Mouse (Mus musculus): ENCODE measurements at regions not wholly inside any gene's neighbourhood (a gene's known extent, or its start where the extent isn't known, plus 50 kb on each side); places are given as distances from the start of the nearest gene placed in this dataset.

DNA sequence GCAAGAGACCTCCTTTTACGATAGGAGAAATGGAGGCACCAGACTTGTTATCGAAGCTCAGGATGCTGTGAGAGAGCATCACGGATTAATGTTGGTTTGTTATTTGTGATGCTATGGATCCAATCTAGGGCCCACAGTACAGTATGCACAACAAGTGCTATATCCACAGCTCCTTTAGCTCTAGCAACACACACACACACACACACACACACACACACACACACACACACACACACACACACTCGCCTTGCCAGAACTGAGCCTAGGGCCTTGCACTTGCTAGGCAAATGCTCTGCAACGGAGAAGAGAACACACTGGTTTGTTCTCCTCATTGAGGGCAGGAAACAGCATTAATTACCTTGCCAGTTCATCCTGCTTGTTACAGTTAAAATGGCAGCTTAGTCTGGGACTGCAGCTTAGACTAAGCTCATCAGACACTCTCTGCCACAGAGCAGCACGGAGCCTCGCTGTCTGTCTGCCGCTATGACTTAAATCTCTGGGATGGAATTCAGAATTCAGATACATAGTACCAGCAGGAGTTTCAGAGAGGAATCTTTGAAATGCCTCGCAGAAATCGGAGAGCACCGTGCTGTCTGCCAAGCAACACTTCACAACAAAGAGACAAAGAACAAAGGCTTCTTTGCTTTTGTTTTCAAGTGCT lies 285.0 kb downstream of the Rngtt start:
- no peak for DNase-seq (ENCODE audit: low spot score in 2 of 2)

DNA sequence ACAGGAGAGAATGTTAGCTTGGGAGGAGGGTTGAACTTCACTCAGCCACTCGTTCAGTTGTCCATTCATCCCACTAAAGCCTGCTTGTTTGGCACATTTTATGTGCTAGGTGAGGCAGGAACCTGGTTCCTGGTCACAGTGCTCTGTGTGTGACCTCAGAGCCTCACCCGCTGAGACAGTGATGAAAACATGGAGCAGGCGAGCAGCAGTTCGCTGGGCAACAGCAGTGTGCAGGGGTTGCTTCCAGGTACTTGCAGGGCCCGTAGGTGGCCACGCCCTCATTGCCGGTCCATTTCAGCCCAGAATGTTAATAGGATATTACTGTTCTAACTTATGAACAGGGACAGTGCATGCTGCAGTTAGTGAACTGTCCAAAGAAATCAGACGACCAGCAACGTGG lies 285.7 kb downstream of the Rngtt start:
- DNase-seq (ENCODE audit: low spot score in 2 of 2), result no peak

GRCm38 (mm10) chr4:33599966-33600365 lies 289.9 kb downstream of the Rngtt start:
- DNase-seq (ENCODE audit: low spot score in 2 of 2), result no peak

DNA sequence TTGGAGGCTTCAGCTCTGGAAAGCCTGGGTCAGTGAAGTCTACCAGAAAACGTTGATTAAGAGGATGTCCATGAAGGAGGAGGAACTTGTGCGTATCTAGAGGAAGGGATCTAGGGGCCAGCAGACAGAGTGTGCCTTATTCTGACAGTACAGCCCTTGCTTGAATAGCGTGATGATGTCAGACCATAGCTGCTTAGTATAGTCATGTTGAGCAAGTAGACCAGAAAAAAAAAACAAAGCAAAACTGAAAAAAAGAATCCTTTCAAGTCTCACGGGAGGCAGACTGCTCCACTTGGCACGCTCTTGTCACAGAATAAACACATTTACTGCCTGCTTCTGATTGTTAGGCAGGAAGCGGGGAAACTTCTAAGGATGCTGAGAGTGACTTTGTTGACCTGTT lies 290.7 kb downstream of the Rngtt start:
- DNase-seq (ENCODE audit: low spot score in 2 of 2), result no peak

- no peak for DNase-seq (ENCODE audit: low spot score in 2 of 2)
Measured at GRCm38 (mm10) chr4:33604636-33605035, 294.5 kb downstream of the Rngtt start.

DNA sequence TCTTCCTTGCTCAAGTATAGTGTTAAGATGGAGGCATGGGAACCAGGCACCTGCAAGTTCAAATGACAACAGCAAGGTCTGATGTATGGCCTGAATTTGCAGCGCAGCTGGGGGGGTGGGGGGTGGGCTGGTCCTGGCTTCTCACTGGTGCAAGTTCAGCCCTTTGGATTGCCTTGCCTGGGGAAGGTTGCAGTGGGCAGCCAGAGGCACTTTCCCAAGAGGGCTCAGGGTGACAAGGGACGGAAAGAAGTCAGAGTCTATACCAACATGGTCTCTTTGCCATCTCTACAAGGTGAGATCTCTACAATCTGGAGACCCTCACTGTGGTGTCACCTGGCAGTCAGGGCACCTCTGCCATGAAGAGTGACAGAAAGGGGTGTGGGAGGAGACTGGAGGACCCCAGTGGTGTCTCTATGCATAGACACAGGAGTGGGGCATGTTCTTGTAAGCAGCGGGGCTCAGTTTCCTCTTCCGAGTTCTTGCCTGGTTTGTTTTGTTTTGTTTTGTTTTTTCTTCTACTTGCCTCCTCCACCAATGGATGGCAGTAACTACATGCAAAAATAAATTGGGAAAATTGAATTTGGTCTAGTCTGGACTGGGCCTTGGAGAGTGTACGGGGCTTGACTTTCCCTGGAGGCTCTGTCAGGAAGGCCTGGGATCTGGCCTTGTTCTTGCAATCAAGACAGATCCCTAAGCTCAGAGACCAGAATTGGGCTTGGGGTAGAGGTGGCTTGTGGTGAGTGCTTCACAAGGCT lies 284.4 kb upstream of the Cnr1 start:
- no peak for DNase-seq (ENCODE audit: low spot score in 2 of 2)

DNA sequence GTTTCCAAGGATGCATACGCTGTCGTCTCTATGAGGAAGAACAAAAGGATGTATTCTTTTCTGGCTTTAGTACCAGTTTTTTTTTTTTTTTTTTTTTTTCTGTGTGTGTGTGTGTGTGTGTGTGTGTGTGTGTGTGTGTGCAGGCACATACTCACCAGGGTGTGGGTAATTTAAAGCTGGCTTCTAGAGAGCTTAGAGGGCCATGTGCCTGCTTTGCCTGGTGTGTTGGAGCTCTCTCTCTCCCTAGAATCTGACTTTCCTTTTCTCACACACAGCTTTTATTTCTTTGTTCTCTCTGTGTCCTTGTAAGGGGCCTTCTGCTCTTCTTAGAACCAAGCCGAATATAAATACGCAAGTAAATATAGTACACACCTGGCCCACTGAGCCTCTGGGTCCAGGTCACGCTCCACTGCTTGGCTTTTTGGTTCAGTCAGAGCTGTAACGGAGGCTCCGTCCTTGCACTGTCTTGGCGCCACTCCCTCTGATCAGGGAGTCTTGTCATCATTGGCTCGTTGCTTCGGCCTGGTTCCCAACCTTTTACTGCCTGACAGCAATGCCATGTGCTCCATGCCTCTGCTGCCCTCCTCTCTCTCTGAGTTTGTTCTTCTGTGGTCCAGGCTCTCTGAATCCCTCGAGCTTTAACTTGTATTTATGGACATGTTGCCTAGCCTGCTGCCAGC lies 283.7 kb upstream of the Cnr1 start:
- DNase-seq (ENCODE audit: low spot score in 2 of 2), result no peak

GRCm38 (mm10) chr4:33641883-33642282 lies 282.5 kb upstream of the Cnr1 start:
- DNase-seq (ENCODE audit: low spot score in 2 of 2), result no peak

DNA sequence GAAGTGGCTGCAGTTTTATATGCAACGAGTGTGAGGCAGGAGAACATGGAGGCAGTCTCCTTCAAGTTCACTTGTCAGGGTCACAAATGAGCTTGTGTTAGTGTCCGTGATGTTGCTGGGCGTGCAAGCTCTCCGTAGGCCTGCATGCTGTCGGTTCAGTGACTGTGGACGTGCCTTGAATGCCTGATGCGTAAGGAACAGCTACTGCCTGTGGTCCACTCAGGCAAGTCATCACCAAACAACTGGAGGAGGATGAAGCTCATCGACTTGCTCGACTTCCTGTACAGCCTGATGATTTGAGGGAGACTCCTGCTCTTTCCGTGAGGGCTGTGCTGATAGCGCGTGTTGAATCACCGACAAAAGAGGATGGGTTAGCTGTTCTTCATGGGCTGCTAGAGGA lies 281.9 kb upstream of the Cnr1 start:
- no peak for DNase-seq (ENCODE audit: low spot score in 2 of 2)

DNA sequence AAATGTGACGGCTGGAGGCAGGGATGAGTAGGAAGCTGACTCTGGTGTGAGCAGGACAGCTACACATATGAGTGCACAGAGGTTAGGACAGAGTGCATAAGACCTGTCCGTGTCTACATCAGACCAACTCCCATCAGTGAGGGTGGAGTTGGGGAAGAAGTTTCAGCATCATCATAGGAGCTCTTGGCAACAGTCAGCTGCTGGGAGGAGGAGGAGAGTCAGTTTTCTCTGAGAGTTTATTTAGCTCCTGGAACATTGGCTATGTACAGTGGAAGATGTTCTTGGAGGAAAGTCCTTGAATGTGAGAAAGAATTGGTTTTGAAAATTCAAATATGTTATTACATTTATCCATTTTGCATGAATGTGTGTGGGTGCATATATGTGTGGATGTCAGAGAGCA lies 279.2 kb upstream of the Cnr1 start:
- no peak for DNase-seq (ENCODE audit: low spot score in 2 of 2)

GRCm38 (mm10) chr4:33651292-33651691 lies 273.1 kb upstream of the Cnr1 start:
- no peak for DNase-seq (ENCODE audit: low spot score in 2 of 2)

DNA sequence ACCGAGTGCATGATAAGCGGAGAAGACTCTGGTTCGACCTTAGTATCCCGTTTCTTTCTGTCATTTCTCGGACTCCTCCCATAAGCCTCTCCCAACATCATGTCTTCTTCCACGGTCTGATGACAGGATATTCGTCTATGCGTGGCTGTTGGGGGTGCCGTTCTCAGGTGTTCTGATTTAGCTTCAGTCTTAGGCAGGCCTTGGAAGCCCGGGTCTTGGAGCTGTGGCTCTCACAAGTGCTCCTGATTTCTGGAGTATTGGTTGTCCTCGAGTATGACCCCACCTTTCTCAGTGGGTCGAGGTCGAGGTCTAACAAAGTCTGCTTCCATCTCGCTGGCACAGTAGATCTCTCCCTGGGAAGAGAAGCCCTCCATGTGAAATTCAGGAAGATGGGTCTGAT lies 264.6 kb upstream of the Cnr1 start:
- no peak for DNase-seq (ENCODE audit: low spot score in 2 of 2)

DNA sequence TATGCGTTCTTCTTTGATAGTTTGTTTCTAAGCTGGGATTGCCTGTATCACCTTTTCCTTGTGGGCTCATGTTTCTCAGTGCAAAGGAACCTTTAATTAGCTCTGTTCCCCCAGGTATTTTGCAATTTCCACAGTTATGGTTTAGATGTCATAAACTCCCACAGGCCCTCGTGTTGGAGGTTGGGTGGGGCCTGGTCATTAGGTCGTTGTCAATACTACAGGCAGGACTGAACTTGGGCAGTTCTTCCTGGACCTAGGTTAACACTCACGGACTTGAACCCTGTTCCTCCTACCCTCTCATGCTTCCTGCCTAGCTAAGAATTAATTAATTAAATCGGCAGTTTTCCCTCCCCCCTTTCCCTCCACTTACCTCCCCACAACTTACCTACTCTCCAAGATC lies 263.8 kb upstream of the Cnr1 start:
- no peak for DNase-seq (ENCODE audit: low spot score in 2 of 2)

DNA sequence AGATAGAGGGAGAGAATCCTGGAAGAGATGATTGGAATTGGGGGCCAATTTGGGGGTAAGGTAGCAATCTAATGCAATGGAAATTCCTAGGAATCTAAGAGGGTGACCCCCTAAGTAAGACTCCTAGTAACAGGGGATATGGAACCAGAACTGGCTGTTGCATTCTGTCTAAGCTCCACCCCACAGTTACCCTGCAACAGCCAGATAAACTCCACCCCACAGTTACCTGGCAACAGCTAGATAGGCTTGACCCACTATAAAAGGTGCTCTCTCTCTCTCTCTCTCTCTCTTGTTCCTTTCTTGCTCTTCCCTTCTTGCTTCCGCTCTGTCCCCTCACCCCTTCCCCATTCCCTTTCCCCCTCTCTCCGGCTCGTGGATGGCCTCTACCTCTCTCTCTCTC lies 262.5 kb upstream of the Cnr1 start:
- DNase-seq (ENCODE audit: low spot score in 2 of 2), result no peak

GRCm38 (mm10) chr4:33662965-33663364 lies 261.4 kb upstream of the Cnr1 start:
- DNase-seq (ENCODE audit: low spot score in 2 of 2), result no peak

DNA sequence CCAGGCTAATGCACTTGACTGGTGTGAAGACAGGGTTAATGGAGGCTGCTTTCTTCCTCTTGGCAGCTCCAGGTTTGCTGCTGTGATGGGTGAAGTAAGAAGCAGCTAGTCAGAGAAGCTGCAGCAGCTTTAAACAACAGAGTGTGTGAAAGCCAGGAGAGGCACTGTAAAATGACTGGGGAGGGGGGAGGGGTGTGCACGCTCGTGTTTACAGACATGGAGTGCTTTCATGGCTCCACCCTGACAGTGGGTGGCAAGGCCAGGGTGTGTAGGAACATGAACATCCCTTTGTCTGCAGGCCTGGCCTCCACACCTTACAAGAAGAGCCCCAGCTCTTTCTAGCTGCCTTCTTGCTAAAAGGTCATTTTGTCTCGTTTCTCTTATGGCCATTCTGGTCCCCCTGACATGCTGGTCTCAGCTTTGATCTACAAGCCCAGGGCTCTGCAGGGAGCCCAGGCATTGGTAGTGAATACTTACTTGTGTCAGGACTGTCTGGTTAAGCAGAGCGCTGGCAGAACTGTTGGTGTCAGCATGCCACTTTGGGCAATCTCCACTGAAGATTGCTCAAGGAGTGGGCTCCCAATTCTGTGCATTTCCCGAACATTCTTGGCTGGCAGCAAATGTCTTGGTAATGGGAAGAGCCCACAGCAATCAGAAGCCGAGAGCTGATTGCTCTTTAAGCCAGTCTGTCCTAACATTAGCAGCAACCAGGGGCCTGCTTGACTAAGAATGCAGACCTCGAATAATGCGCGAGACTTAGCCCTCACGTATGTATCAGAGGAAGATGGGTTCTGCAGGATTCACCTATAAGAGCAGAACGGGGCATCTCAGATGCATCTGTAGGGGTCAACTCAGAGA lies 260.5 kb upstream of the Cnr1 start:
- no peak for DNase-seq (ENCODE audit: low spot score in 2 of 2)

DNA sequence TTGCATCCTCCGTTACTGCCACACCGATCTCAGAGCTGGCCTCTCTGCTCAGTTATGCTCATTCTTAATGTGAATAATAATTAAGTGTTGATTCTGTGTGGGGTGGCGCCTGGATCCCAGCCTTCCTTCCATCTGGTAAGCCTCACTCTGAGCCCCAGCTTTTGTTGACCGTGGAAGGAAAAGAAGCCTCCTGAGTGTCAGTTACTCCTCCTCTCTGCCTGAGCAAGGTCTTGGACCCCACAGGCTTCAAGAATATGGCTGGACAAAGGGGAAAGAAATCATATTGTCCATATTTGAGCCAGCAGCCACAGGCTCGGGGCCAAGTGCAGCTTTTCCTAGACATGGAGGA lies 259.9 kb upstream of the Cnr1 start:
- DNase-seq (ENCODE audit: low spot score in 2 of 2), result no peak

DNA sequence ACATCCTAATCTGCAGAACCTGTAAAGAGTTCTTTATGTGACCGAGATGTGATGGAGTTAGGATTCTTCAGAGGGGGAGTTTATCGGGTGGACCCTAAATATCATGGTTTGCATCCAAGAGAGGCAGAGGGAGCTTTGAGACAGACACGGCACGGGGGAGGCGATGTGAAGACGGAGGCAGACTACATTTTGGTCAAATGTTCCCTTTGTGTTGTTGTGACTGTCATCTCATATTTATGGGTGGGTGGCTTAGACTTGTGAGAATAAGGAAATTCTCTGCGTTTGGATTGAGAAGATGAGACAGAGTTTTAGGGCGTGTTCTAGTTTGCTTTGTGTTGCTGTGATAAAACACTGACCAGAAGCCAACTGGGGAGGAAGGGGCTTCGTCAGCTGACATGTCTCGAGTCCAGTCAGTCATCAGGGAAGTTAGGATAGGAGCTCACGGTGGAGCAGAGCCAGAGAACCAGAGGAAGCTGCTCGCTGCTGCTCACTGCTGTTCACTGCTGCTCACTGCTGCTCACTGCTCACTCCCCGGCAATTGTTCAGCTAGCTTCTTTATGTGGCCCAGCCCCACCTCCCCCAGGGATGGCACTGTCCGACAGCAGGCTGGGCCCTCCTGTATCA lies 259.0 kb upstream of the Cnr1 start:
- no peak for DNase-seq (ENCODE audit: low spot score in 2 of 2)

DNA sequence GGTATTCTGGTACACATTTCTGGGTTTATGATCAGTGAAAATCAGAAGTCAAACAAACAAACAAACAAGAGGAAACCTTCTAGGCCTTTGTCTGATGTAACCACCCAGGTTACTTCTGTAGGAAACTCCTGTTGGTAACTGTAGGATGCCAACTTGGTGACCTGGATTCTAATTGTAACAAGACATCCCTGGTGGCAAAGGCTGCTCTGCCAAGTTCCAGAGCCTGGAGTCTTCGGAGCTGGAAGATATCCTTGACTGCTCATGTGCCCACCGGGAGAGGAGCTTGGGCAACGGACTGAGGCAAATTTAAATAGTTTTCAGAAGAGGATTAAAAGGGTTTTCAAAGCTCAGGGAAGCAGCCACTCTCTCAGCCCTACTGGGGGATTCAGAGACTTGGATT lies 256.0 kb upstream of the Cnr1 start:
- no peak for DNase-seq (ENCODE audit: low spot score in 2 of 2)

DNA sequence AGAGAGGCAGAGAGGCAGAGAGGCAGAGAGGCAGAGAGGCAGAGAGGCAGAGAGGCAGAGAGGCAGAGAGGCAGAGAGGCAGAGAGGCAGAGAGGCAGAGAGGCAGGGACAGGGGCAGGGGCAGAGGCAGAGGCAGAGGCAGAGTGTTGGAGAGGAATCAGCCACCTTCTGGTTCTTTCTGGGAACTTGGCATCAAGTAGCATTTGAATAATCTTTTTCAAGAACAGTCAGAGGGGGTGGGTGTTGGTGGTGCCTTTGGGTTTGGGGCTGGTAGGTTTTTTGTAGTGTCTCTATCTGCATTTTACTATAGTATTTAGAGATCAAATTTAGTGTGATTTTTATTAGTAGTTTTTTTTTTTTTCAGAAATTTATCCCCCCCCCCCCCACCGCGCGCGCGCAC lies 249.3 kb upstream of the Cnr1 start:
- no peak for DNase-seq (ENCODE audit: low spot score in 2 of 2)

DNA sequence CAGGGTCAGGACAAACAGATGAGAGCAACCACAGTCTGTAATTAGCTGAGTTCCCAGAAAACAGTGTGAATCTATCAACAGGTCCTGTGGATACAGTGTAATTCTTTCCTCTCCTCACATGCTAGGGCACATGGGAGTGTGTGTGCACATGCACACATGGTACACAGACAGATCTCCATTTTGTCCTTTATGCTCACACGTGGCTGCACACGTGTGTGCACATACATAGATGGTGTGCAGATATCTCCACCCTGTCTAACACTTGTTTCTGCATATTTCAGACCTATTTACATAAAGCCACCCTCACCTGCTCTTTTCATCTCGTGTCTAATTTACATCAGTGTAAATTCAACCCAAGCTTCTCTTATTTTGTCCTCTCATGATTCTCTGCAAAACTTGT lies 245.0 kb upstream of the Cnr1 start:
- no peak for DNase-seq (ENCODE audit: low spot score in 2 of 2)

- DNase-seq (ENCODE audit: low spot score in 2 of 2), result no peak
Measured at GRCm38 (mm10) chr4:33686135-33686534, 238.3 kb upstream of the Cnr1 start.

Data from heart, adult 9 months (tissue).